Comparison of ENCODE assay signal across 26 mouse cellular contexts in genomic region chr9:108486973-108487530, GRCm38 (mm10).
"Had no signal": no experiment of that assay in that cellular context is flagged by ENCODE, and none has a peak within 500 bp of the region (broad histone marks: within the 10 kb centered on the region; RNA-seq: fewer than 3 reads in every experiment).

No protein-coding gene starts in this region.

- H3K4me3 ChIP-seq: gastrocnemius, adult 2 months; heart, adult 2 months; heart, embryonic 13.5 days; heart, embryonic 15.5 days; hindbrain, embryonic 10.5 days; intestine, embryonic 15.5 days; layer of hippocampus, adult 2 months; left cerebral cortex, adult 2 months; limb, embryonic 12.5 days; liver, embryonic 13.5 days; liver, embryonic 15.5 days had no signal

- DNase-seq: gastrocnemius, adult 2 months; gastrocnemius, postnatal 10 days; gastrocnemius, postnatal 25 days; heart, adult 2 months; heart, postnatal 14 days; heart, postnatal 4 days; kidney, adult 18-20 months; kidney, adult 8-10 months; kidney, postnatal 10 days; kidney, postnatal 4 days; liver; liver, embryonic 13.5 days had no signal

- H3K9ac ChIP-seq: heart, embryonic 13.5 days; heart, embryonic 15.5 days; hindbrain, embryonic 14.5 days; intestine, embryonic 15.5 days; limb, embryonic 12.5 days; liver, embryonic 13.5 days; liver, embryonic 15.5 days had no signal

- H3K4me2 ChIP-seq: heart, embryonic 11.5 days; heart, embryonic 13.5 days; heart, embryonic 15.5 days; hindbrain, embryonic 14.5 days; intestine, embryonic 15.5 days; limb, embryonic 12.5 days; liver, embryonic 11.5 days; liver, embryonic 13.5 days; liver, embryonic 15.5 days had no signal

- H3K9me3 ChIP-seq: heart, embryonic 13.5 days; heart, embryonic 15.5 days; hindbrain, embryonic 10.5 days; intestine, embryonic 15.5 days; limb, embryonic 12.5 days; liver, embryonic 13.5 days; liver, embryonic 15.5 days had no signal

- H3K27me3 ChIP-seq: heart, embryonic 13.5 days; heart, embryonic 15.5 days; intestine, embryonic 15.5 days; limb, embryonic 12.5 days; liver, embryonic 13.5 days; liver, embryonic 15.5 days had no signal

- ATAC-seq: hindbrain, embryonic 16.5 days; inflammation-experienced regulatory T-cells, adult 6 months; intestine, embryonic 15.5 days; intestine, postnatal 0 days had no signal

- H3K27ac ChIP-seq: gastrocnemius, adult 2 months; heart, adult 2 months; heart, embryonic 13.5 days; heart, embryonic 15.5 days; hindbrain, embryonic 10.5 days; hindbrain, embryonic 14.5 days; intestine, embryonic 15.5 days; layer of hippocampus, adult 2 months; left cerebral cortex, adult 2 months; limb, embryonic 12.5 days; liver, embryonic 13.5 days; liver, embryonic 15.5 days had no signal
